Mouse (Mus musculus): ENCODE measurements around the gene Enho. TPM values are rescaled to one million over a fixed set of nuclear protein-coding genes. Genes with fewer than 3 reads are reported as not detected.
A peak's percentile ranks its signal among the peaks of the same experiment; 100 is the strongest.

Enho gene
- polyA plus RNA-seq, 1 experiment from 2014 or later: 25.0 TPM

GRCm38 (mm10) chr4:41604476-41605396, 35.4 kb downstream of the Enho start:
- Histone ChIP-seq H3K27ac (ENCODE audit: low read length) (no peak overlapping the region), H3K4me3 (ENCODE audit: low read depth, low read length) (no peak overlapping the region), H3K9ac (replicated peaks; ENCODE audit: low read depth) (no peak overlapping the region), H3K9me3 (ENCODE audit: low read length) (no peaks in the 10 kb centered on the region), H3K4me2 (replicated peaks; ENCODE audit: low read depth, low read length) (no peak overlapping the region), H3K4me1 (ENCODE audit: insufficient read depth, low read depth, low read length) (no peaks in the 10 kb centered on the region), H3K27me3 (replicated peaks; ENCODE audit: insufficient read depth, low read length) (no peaks in the 10 kb centered on the region), H3K36me3 (ENCODE audit: insufficient read depth, low read length) (no peaks in the 10 kb centered on the region)
- no peak for DNase-seq (ENCODE audit: low spot score)
- TF ChIP-seq CTCF (IDR thresholded peaks at IDR 0.05) (peak; percentile 60), EP300 (IDR thresholded peaks at IDR 0.05) (no peak)
- 47% methylated on average over 8 of the region's 8 CpGs for WGBS
- ATAC-seq: no peak

- TF ChIP-seq EP300 (IDR thresholded peaks at IDR 0.05) (no peak), CTCF (IDR thresholded peaks at IDR 0.05) (no peak)
- Histone ChIP-seq H3K4me3 (ENCODE audit: low read depth, low read length) (no peak overlapping the region), H3K27me3 (replicated peaks; ENCODE audit: insufficient read depth, low read length) (no peaks in the 10 kb centered on the region), H3K4me2 (replicated peaks; ENCODE audit: low read depth, low read length) (no peak overlapping the region), H3K9me3 (ENCODE audit: low read length) (no peaks in the 10 kb centered on the region), H3K4me1 (ENCODE audit: insufficient read depth, low read depth, low read length) (no peaks in the 10 kb centered on the region), H3K9ac (replicated peaks; ENCODE audit: low read depth) (no peak overlapping the region), H3K36me3 (ENCODE audit: insufficient read depth, low read length) (no peaks in the 10 kb centered on the region), H3K27ac (ENCODE audit: low read length) (no peak overlapping the region)
- WGBS: 46% methylated on average over 4 of the region's 4 CpGs
- ATAC-seq: no peak
- no peak for DNase-seq (ENCODE audit: low spot score)
These were observed 37.3 kb downstream of the Enho start for GRCm38 (mm10) chr4:41602818-41603217.

Other genes with a start within 250 kb of the Enho start
- 1.1 and 1.3 TPM in 2 replicates for gene Kif24, start 175.4 kb downstream of the Enho start, polyA plus RNA-seq (2015; fragmentation: Nextera tagmentation; extraction: Ambion mirVana)
- 23.7 and 28.5 TPM in 2 replicates for gene Nudt2, start 175.2 kb downstream of the Enho start, polyA plus RNA-seq (2015; fragmentation: Nextera tagmentation; extraction: Ambion mirVana)
- 5.0 and 5.5 TPM in 2 replicates for gene AI464131, start 137.2 kb downstream of the Enho start, polyA plus RNA-seq (2015; fragmentation: Nextera tagmentation; extraction: Ambion mirVana)
- 37.3 and 41.4 TPM in 2 replicates for gene 1110017D15Rik, start 123.0 kb downstream of the Enho start, polyA plus RNA-seq (2015; fragmentation: Nextera tagmentation; extraction: Ambion mirVana)
- gene Fam219a, start 70.8 kb downstream of the Enho start, polyA plus RNA-seq (2015; fragmentation: Nextera tagmentation; extraction: Ambion mirVana): 4.7 and 5.2 TPM in 2 replicates
- 8.9 and 9.0 TPM in 2 replicates for gene Dnaic1, start 70.5 kb downstream of the Enho start, polyA plus RNA-seq (2015; fragmentation: Nextera tagmentation; extraction: Ambion mirVana)
- gene Cntfr, start 56.8 kb upstream of the Enho start, polyA plus RNA-seq (2015; fragmentation: Nextera tagmentation; extraction: Ambion mirVana): 0.77 and 1.1 TPM in 2 replicates
- 62.1 and 72.6 TPM in 2 replicates for gene Il11ra1, start 59.7 kb upstream of the Enho start, polyA plus RNA-seq (2015; fragmentation: Nextera tagmentation; extraction: Ambion mirVana)
- 45.6 and 51.8 TPM in 2 replicates for gene Rpp25l, start 73.2 kb upstream of the Enho start, polyA plus RNA-seq (2015; fragmentation: Nextera tagmentation; extraction: Ambion mirVana)
- 143 and 151 TPM in 2 replicates for gene Dctn3, start 82.8 kb upstream of the Enho start, polyA plus RNA-seq (2015; fragmentation: Nextera tagmentation; extraction: Ambion mirVana)
- gene Arid3c, start 90.8 kb upstream of the Enho start, polyA plus RNA-seq (2015; fragmentation: Nextera tagmentation; extraction: Ambion mirVana): 0.06 TPM in 1 of 2 replicates, not detected in the other
- 34.3 and 39.7 TPM in 2 replicates for gene Galt, start 114.9 kb upstream of the Enho start, polyA plus RNA-seq (2015; fragmentation: Nextera tagmentation; extraction: Ambion mirVana)
- 43.3 and 43.7 TPM in 2 replicates for gene Sigmar1, start 115.8 kb upstream of the Enho start, polyA plus RNA-seq (2015; fragmentation: Nextera tagmentation; extraction: Ambion mirVana)
- gene Ccl27a, start 133.9 kb upstream of the Enho start, polyA plus RNA-seq (2015; fragmentation: Nextera tagmentation; extraction: Ambion mirVana): 23.7 and 24.5 TPM in 2 replicates

Measured in lung, postnatal 0 days (tissue).